Mouse (Mus musculus): ENCODE data around the gene Ptk6. TPM values are rescaled to one million over a fixed set of nuclear protein-coding genes. Genes with fewer than 3 reads are reported as not detected.
A peak's percentile ranks its signal among the peaks of the same experiment; 100 is the strongest.

The Ptk6 gene
- polyA plus RNA-seq, 1 experiment from 2014 or later: not detected

DNA sequence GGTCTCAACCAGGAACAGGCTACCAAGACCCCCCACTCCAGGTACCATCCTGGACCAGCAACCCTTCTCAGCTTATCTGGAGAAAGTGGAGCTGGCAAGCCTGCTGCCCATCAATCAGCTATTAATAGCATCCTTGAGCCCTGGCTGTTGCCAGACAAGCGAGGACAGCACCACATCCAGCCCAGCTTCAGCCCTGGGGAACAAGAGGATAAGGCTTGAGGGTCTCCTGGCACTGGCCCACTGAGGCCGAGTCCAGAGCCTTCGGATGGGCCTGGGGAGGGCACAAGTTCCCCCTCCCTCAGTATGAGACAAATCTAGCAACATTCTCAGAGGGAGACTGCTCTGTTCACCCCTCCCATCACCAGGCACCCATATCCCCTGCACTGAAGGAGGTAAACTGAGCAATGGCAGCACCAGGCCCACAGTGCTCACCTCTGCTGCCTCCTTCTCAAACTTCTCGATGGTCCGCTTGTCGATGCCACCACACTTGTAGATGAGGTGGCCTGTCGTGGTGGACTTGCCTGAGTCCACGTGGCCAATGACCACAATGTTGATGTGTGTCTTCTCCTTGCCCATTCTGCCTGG lies 47.7 kb downstream of the Ptk6 start:
- Histone ChIP-seq H3K27ac (ENCODE audit: low read depth, low read length) (no peak overlapping the region), H3K9ac (ENCODE audit: low read depth, low read length) (no peak overlapping the region), H3K9me3 (ENCODE audit: control insufficient read depth, low read length) (no peaks in the 10 kb centered on the region), H3K4me1 (replicated peaks; ENCODE audit: control insufficient read depth, insufficient read depth, low read length) (no peaks in the 10 kb centered on the region), H3K36me3 (ENCODE audit: control insufficient read depth, insufficient read depth, low read length) (no peaks in the 10 kb centered on the region), H3K27me3 (replicated peaks; ENCODE audit: control insufficient read depth, insufficient read depth, low read length) (peaks cover 53% of the 10 kb centered on the region), H3K4me3 (ENCODE audit: low read depth, low read length) (no peak overlapping the region), H3K4me2 (no peak overlapping the region)
- WGBS: 65% methylated on average over 8 of the region's 8 CpGs
- DNase-seq (ENCODE audit: low spot score): no peak
- ATAC-seq (replicated peaks; ENCODE audit: low FRiP score): no peak

DNA sequence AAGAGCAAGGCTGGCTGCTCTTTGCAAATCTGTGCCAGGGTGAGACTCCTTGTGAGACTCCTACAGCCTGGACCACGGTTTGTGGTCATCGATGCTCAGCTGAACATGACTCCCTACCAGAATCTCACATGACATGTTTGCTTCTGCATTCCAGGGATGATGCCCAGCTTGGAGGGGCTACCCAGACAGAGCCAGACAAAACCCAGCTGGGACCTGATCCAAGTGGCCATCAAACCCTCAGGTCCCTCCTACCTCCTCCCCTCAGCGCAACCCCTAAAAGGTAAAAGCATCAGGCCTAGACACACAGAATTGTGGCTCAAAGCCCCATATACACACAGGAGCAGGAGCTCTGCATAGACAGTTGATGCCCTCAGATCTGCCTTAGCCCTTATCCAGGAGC lies 48.2 kb downstream of the Ptk6 start:
- Histone ChIP-seq H3K9me3 (ENCODE audit: control insufficient read depth, low read length) (no peaks in the 10 kb centered on the region), H3K4me3 (ENCODE audit: low read depth, low read length) (no peak overlapping the region), H3K4me1 (replicated peaks; ENCODE audit: control insufficient read depth, insufficient read depth, low read length) (no peaks in the 10 kb centered on the region), H3K9ac (ENCODE audit: low read depth, low read length) (no peak overlapping the region), H3K27me3 (replicated peaks; ENCODE audit: control insufficient read depth, insufficient read depth, low read length) (peaks cover 58% of the 10 kb centered on the region), H3K27ac (ENCODE audit: low read depth, low read length) (no peak overlapping the region), H3K36me3 (ENCODE audit: control insufficient read depth, insufficient read depth, low read length) (no peaks in the 10 kb centered on the region), H3K4me2 (no peak overlapping the region)
- DNase-seq (ENCODE audit: low spot score) (no peak), ATAC-seq (replicated peaks; ENCODE audit: low FRiP score) (no peak)
- 89% methylated on average over 3 of the region's 3 CpGs for WGBS

DNA sequence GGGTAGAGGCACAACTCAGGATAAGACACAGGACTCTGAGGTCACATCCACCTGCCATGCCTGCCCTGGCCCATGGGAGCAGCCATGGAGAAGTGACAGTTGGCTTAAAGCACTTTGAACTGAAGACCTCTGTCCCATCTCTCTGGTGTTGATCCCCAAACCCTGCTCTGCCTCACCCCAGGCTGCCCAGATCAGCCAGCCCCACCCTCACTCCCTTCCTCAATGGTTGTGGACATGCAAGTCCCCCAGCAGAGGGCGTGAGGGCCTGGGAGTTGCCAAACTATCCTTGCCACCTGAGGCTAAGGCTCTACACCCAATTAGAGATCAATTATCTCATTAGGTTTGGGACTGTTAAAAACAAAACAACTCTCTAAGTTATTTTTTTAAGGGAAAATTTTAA lies 48.8 kb downstream of the Ptk6 start:
- Histone ChIP-seq H3K36me3 (ENCODE audit: control insufficient read depth, insufficient read depth, low read length) (no peaks in the 10 kb centered on the region), H3K4me1 (replicated peaks; ENCODE audit: control insufficient read depth, insufficient read depth, low read length) (no peaks in the 10 kb centered on the region), H3K4me3 (ENCODE audit: low read depth, low read length) (no peak overlapping the region), H3K27ac (ENCODE audit: low read depth, low read length) (no peak overlapping the region), H3K4me2 (no peak overlapping the region), H3K9me3 (ENCODE audit: control insufficient read depth, low read length) (no peaks in the 10 kb centered on the region), H3K9ac (ENCODE audit: low read depth, low read length) (no peak overlapping the region), H3K27me3 (replicated peaks; ENCODE audit: control insufficient read depth, insufficient read depth, low read length) (peaks cover 63% of the 10 kb centered on the region)
- no peak for DNase-seq (ENCODE audit: low spot score)
- WGBS: 6% methylated on average over 1 of the region's 1 CpGs
- no peak for ATAC-seq (replicated peaks; ENCODE audit: low FRiP score)

GRCm38 (mm10) chr2:181153131-181153530 lies 49.5 kb downstream of the Ptk6 start:
- ATAC-seq (replicated peaks; ENCODE audit: low FRiP score): no peak
- H3K9me3 ChIP-seq (ENCODE audit: control insufficient read depth, low read length): no peaks in the 10 kb centered on the region
- H3K27ac ChIP-seq (ENCODE audit: low read depth, low read length): no peak overlapping the region
- no peak overlapping the region for H3K4me3 ChIP-seq (ENCODE audit: low read depth, low read length)
- no peaks in the 10 kb centered on the region for H3K4me1 ChIP-seq (replicated peaks; ENCODE audit: control insufficient read depth, insufficient read depth, low read length)
- peaks cover 67% of the 10 kb centered on the region for H3K27me3 ChIP-seq (replicated peaks; ENCODE audit: control insufficient read depth, insufficient read depth, low read length)
- 91% methylated on average over 1 of the region's 1 CpGs for WGBS
- no peaks in the 10 kb centered on the region for H3K36me3 ChIP-seq (ENCODE audit: control insufficient read depth, insufficient read depth, low read length)
- no peak overlapping the region for H3K9ac ChIP-seq (ENCODE audit: low read depth, low read length)
- no peak for DNase-seq (ENCODE audit: low spot score)
- H3K4me2 ChIP-seq: no peak overlapping the region

GRCm38 (mm10) chr2:181152701-181153100 lies 49.9 kb downstream of the Ptk6 start:
- Histone ChIP-seq H3K27me3 (replicated peaks; ENCODE audit: control insufficient read depth, insufficient read depth, low read length) (peaks cover 67% of the 10 kb centered on the region), H3K9ac (ENCODE audit: low read depth, low read length) (no peak overlapping the region), H3K36me3 (ENCODE audit: control insufficient read depth, insufficient read depth, low read length) (no peaks in the 10 kb centered on the region), H3K27ac (ENCODE audit: low read depth, low read length) (no peak overlapping the region), H3K4me2 (no peak overlapping the region), H3K4me3 (ENCODE audit: low read depth, low read length) (no peak overlapping the region), H3K9me3 (ENCODE audit: control insufficient read depth, low read length) (no peaks in the 10 kb centered on the region), H3K4me1 (replicated peaks; ENCODE audit: control insufficient read depth, insufficient read depth, low read length) (no peaks in the 10 kb centered on the region; the same call in 1 of the 2 replicates)
- DNase-seq (ENCODE audit: low spot score) (no peak), ATAC-seq (replicated peaks; ENCODE audit: low FRiP score) (no peak)
- WGBS: 88% methylated on average over 17 of the region's 17 CpGs

GRCm38 (mm10) chr2:181150281-181150680 lies 52.3 kb downstream of the Ptk6 start:
- Histone ChIP-seq H3K4me3 (ENCODE audit: low read depth, low read length) (no peak overlapping the region), H3K4me2 (no peak overlapping the region), H3K27ac (ENCODE audit: low read depth, low read length) (no peak overlapping the region), H3K9ac (ENCODE audit: low read depth, low read length) (no peak overlapping the region), H3K36me3 (ENCODE audit: control insufficient read depth, insufficient read depth, low read length) (no peaks in the 10 kb centered on the region), H3K4me1 (replicated peaks; ENCODE audit: control insufficient read depth, insufficient read depth, low read length) (no peaks in the 10 kb centered on the region; the same call in 1 of the 2 replicates), H3K9me3 (ENCODE audit: control insufficient read depth, low read length) (no peaks in the 10 kb centered on the region), H3K27me3 (replicated peaks; ENCODE audit: control insufficient read depth, insufficient read depth, low read length) (peaks cover 58% of the 10 kb centered on the region)
- DNase-seq (ENCODE audit: low spot score): no peak
- 66% methylated on average over 6 of the region's 6 CpGs for WGBS
- no peak for ATAC-seq (replicated peaks; ENCODE audit: low FRiP score)

DNA sequence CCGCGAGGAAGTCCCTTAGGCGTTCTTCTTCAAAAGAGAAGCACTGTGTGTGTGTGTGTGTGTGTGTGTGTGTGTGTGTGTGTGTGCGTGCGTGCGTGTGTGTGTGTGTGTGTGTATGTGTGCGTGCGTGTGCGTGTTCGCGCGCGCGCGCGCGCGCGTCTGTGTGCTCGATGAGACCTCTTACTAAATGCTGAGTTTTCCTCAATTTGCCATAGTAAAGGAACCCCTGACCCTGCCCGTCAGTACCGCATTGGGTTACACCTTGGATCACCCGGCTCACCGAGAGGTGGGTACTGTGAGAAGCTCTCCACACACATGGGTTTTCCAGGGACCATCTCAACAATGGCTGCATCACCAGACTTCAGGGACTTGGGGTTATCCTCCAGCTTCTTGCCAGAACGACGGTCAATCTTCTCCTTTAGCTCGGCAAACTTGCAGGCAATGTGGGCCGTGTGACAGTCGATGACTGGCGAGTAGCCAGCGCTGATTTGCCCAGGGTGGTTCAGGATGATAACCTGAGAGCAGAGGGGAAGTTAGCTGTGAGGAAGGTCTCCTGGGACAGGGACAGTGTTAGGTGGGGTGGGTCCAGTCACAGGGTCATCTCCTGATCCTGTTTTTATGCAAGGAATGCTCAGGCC lies 54.2 kb downstream of the Ptk6 start:
- Histone ChIP-seq H3K27ac (ENCODE audit: low read depth, low read length) (no peak overlapping the region), H3K9me3 (ENCODE audit: control insufficient read depth, low read length) (no peaks in the 10 kb centered on the region), H3K27me3 (replicated peaks; ENCODE audit: control insufficient read depth, insufficient read depth, low read length) (peaks cover 49% of the 10 kb centered on the region), H3K36me3 (ENCODE audit: control insufficient read depth, insufficient read depth, low read length) (no peaks in the 10 kb centered on the region), H3K9ac (ENCODE audit: low read depth, low read length) (no peak overlapping the region), H3K4me3 (ENCODE audit: low read depth, low read length) (peak overlapping the region; percentile 47; the same call in 1 of the 2 replicates), H3K4me1 (replicated peaks; ENCODE audit: control insufficient read depth, insufficient read depth, low read length) (no peaks in the 10 kb centered on the region; the same call in 1 of the 2 replicates), H3K4me2 (peak overlapping the region; percentile 80)
- 15% methylated on average over 31 of the region's 31 CpGs for WGBS
- ATAC-seq (replicated peaks; ENCODE audit: low FRiP score) (no peak), DNase-seq (ENCODE audit: low spot score) (no peak)

GRCm38 (mm10) chr2:181147546-181148317 lies 54.9 kb downstream of the Ptk6 start:
- ATAC-seq (replicated peaks; ENCODE audit: low FRiP score): no peak
- DNase-seq (ENCODE audit: low spot score): no peak
- WGBS: under 1% methylated on average over 46 of the region's 61 CpGs
- no peaks in the 10 kb centered on the region for H3K9me3 ChIP-seq (ENCODE audit: control insufficient read depth, low read length)
- H3K4me2 ChIP-seq: peak overlapping the region; percentile 80
- no peak overlapping the region for H3K27ac ChIP-seq (ENCODE audit: low read depth, low read length)
- no peaks in the 10 kb centered on the region; the same call in 1 of the 2 replicates for H3K4me1 ChIP-seq (replicated peaks; ENCODE audit: control insufficient read depth, insufficient read depth, low read length)
- H3K9ac ChIP-seq (ENCODE audit: low read depth, low read length): no peak overlapping the region
- H3K27me3 ChIP-seq (replicated peaks; ENCODE audit: control insufficient read depth, insufficient read depth, low read length): peaks cover 43% of the 10 kb centered on the region
- H3K36me3 ChIP-seq (ENCODE audit: control insufficient read depth, insufficient read depth, low read length): no peaks in the 10 kb centered on the region
- H3K4me3 ChIP-seq (ENCODE audit: low read depth, low read length): peak overlapping the region; percentile 47
